Mouse (Mus musculus): Measurements from ENCODE around the gene Mob3b. TPM values are rescaled to one million over a fixed set of nuclear protein-coding genes. Genes with fewer than 3 reads are reported as not detected.

Mob3b gene
- polyA plus RNA-seq, 1 experiment from 2014 or later, result 4.6 TPM

DNA sequence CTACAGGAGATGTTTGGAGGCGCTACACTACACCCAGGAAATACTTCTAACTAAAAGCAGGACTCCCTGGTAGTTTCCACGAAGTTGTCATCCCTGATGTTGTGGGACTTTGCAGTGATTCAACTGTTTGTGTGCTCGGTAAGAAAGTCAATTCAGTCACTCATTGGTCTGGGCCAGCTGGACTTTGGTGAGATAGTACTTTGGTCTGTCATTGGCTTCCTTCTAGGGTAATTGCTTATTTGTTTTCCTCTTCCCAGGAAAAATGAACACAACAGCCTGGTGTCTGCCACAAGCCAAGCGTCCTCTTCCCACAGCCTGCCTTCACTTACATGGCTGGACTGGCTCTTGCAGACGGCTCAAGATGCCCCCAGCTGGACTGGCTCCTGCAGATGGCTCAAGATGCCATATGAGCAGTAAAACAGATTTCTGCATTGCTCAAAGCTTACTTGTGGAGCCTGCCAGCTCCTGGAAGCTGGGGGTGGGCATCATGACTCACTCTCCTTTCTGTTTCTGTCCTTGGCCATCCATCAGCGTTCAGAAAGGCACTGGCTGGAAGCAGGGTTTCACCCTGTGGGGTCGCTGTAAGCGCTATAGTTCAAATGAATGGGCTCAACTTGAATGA lies 190.8 kb downstream of the Mob3b start:
- ATAC-seq (no peak), DNase-seq (ENCODE audit: low spot score) (no peak)

DNA sequence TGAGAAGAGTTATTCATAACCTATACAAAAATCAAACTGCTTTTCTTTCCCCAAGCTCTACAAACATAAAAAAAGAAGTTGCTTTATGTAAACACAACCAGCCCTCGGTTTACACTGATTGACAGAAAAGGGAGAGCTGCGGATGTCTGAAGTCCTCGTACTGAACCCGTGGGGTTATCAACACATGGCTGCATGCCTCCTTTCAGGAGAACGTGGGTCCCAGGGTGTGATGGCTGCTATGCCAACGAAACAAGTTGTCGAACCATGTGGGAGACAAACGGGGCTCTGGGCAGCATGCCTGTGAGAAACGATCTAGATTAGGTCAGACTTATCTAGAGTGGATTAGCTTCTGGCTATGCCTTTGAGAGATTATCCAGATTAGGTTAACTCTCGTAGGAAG lies 192.4 kb downstream of the Mob3b start:
- Histone ChIP-seq H3K4me1 (ENCODE audit: control insufficient read depth, insufficient read depth, low read length) (no peaks in the 10 kb centered on the region), H3K27me3 (replicated peaks; ENCODE audit: control insufficient read depth, insufficient read depth, low read length) (no peaks in the 10 kb centered on the region), H3K4me3 (ENCODE audit: low read depth, low read length) (no peak overlapping the region), H3K36me3 (ENCODE audit: control insufficient read depth, insufficient read depth, low read length) (no peaks in the 10 kb centered on the region), H3K4me2 (ENCODE audit: low read length) (no peak overlapping the region), H3K9me3 (replicated peaks; ENCODE audit: control insufficient read depth, low read length) (no peaks in the 10 kb centered on the region), H3K27ac (ENCODE audit: low read depth, low read length) (no peak overlapping the region), H3K9ac (ENCODE audit: low read length) (no peak overlapping the region)
- no peak; the same call in 1 of the 2 replicates for ATAC-seq
- WGBS, result 53% methylated on average over 10 of the region's 10 CpGs
- no peak for DNase-seq (ENCODE audit: low spot score)

More for the DNA sequence above, 190.8 kb downstream of the Mob3b start:
- no peaks in the 10 kb centered on the region for H3K36me3 ChIP-seq (ENCODE audit: control insufficient read depth, insufficient read depth, low read length)
- no peak overlapping the region for H3K4me2 ChIP-seq (ENCODE audit: low read length)
- no peak overlapping the region for H3K4me3 ChIP-seq (ENCODE audit: low read depth, low read length)
- H3K27me3 ChIP-seq (replicated peaks; ENCODE audit: control insufficient read depth, insufficient read depth, low read length), result no peaks in the 10 kb centered on the region
- no peaks in the 10 kb centered on the region for H3K9me3 ChIP-seq (replicated peaks; ENCODE audit: control insufficient read depth, low read length)
- no peak overlapping the region for H3K27ac ChIP-seq (ENCODE audit: low read depth, low read length)
- no peak overlapping the region for H3K9ac ChIP-seq (ENCODE audit: low read length)
- no peaks in the 10 kb centered on the region for H3K4me1 ChIP-seq (ENCODE audit: control insufficient read depth, insufficient read depth, low read length)
- WGBS, result 79% methylated on average over 8 of the region's 8 CpGs

GRCm38 (mm10) chr4:34963999-34964398 lies 193.3 kb downstream of the Mob3b start:
- Histone ChIP-seq H3K36me3 (ENCODE audit: control insufficient read depth, insufficient read depth, low read length) (no peaks in the 10 kb centered on the region), H3K9me3 (replicated peaks; ENCODE audit: control insufficient read depth, low read length) (no peaks in the 10 kb centered on the region), H3K4me3 (ENCODE audit: low read depth, low read length) (no peak overlapping the region), H3K9ac (ENCODE audit: low read length) (no peak overlapping the region), H3K27me3 (replicated peaks; ENCODE audit: control insufficient read depth, insufficient read depth, low read length) (no peaks in the 10 kb centered on the region), H3K4me2 (ENCODE audit: low read length) (no peak overlapping the region), H3K27ac (ENCODE audit: low read depth, low read length) (no peak overlapping the region), H3K4me1 (ENCODE audit: control insufficient read depth, insufficient read depth, low read length) (no peaks in the 10 kb centered on the region)
- no peak for ATAC-seq
- no peak for DNase-seq (ENCODE audit: low spot score)
- 88% methylated on average over 13 of the region's 13 CpGs for WGBS

GRCm38 (mm10) chr4:34960781-34961560 lies 196.3 kb downstream of the Mob3b start:
- Histone ChIP-seq H3K27ac (ENCODE audit: low read depth, low read length) (no peak overlapping the region), H3K9ac (ENCODE audit: low read length) (no peak overlapping the region), H3K4me2 (ENCODE audit: low read length) (no peak overlapping the region), H3K36me3 (ENCODE audit: control insufficient read depth, insufficient read depth, low read length) (no peaks in the 10 kb centered on the region), H3K4me1 (ENCODE audit: control insufficient read depth, insufficient read depth, low read length) (no peaks in the 10 kb centered on the region), H3K27me3 (replicated peaks; ENCODE audit: control insufficient read depth, insufficient read depth, low read length) (no peaks in the 10 kb centered on the region), H3K9me3 (replicated peaks; ENCODE audit: control insufficient read depth, low read length) (no peaks in the 10 kb centered on the region), H3K4me3 (ENCODE audit: low read depth, low read length) (no peak overlapping the region)
- 79% methylated on average over 15 of the region's 15 CpGs for WGBS
- peak; percentile 42; the same call in 1 of the 2 replicates for ATAC-seq
- peak; percentile 60 for DNase-seq (ENCODE audit: low spot score)

DNA sequence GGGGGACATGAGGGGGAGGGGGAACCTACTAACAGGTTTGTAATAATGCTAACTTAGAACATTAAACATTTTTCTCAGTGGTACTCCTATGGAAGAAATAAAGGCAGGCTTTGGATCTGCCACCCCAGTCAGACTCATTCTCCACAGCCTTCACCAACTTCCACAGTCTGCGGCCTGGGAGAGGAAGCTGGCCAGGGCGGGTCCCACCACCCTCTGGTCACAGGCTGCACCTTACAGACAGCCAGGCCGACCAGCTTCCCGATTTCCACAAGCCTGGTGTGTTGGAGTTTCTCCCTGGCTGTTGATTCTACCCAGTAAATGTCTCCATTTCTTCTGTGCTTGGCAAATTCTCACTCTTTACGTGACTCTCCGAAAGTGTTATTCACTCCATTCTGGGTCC lies 197.8 kb downstream of the Mob3b start:
- no peak overlapping the region for H3K4me3 ChIP-seq (ENCODE audit: low read depth, low read length)
- H3K27me3 ChIP-seq (replicated peaks; ENCODE audit: control insufficient read depth, insufficient read depth, low read length), result no peaks in the 10 kb centered on the region
- no peak overlapping the region for H3K9ac ChIP-seq (ENCODE audit: low read length)
- DNase-seq (ENCODE audit: low spot score) (no peak), ATAC-seq (no peak)
- H3K27ac ChIP-seq (ENCODE audit: low read depth, low read length), result no peak overlapping the region
- no peaks in the 10 kb centered on the region for H3K4me1 ChIP-seq (ENCODE audit: control insufficient read depth, insufficient read depth, low read length)
- H3K9me3 ChIP-seq (replicated peaks; ENCODE audit: control insufficient read depth, low read length), result no peaks in the 10 kb centered on the region
- WGBS, result 91% methylated on average over 6 of the region's 6 CpGs
- no peak overlapping the region for H3K4me2 ChIP-seq (ENCODE audit: low read length)
- H3K36me3 ChIP-seq (ENCODE audit: control insufficient read depth, insufficient read depth, low read length), result no peaks in the 10 kb centered on the region

GRCm38 (mm10) chr4:34958155-34959028 lies 198.9 kb downstream of the Mob3b start:
- DNase-seq (ENCODE audit: low spot score), result peak; percentile 79
- no peaks in the 10 kb centered on the region for H3K4me1 ChIP-seq (ENCODE audit: control insufficient read depth, insufficient read depth, low read length)
- WGBS, result 43% methylated on average over 12 of the region's 12 CpGs
- H3K27ac ChIP-seq (ENCODE audit: low read depth, low read length), result no peak overlapping the region
- H3K4me3 ChIP-seq (ENCODE audit: low read depth, low read length), result no peak overlapping the region
- H3K27me3 ChIP-seq (replicated peaks; ENCODE audit: control insufficient read depth, insufficient read depth, low read length), result no peaks in the 10 kb centered on the region
- H3K9ac ChIP-seq (ENCODE audit: low read length), result no peak overlapping the region
- H3K4me2 ChIP-seq (ENCODE audit: low read length), result no peak overlapping the region
- H3K9me3 ChIP-seq (replicated peaks; ENCODE audit: control insufficient read depth, low read length), result no peaks in the 10 kb centered on the region
- no peaks in the 10 kb centered on the region for H3K36me3 ChIP-seq (ENCODE audit: control insufficient read depth, insufficient read depth, low read length)
- ATAC-seq, result peak; percentile 78

DNA sequence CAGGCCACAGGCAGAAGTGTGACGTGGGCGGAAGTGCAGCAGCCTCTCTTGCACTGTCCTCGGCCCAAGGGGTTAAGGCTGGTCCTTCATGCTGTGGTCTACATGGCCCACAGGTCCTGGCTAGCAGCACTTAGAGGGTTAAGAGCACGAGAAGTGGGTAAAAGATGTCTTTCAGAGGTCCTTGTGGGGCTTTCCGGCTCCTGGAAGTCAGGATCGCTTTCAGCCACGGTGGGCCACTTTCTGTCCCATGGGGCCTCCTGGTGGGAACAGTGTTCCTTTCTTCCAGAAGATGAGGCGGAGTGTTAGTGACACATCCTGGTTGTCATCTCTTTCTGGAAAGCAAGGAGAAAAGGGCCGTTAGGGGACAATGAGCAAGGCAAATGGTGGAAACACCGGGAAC lies 203.6 kb downstream of the Mob3b start:
- no peaks in the 10 kb centered on the region for H3K9me3 ChIP-seq (replicated peaks; ENCODE audit: control insufficient read depth, low read length)
- no peak overlapping the region for H3K4me3 ChIP-seq (ENCODE audit: low read depth, low read length)
- H3K9ac ChIP-seq (ENCODE audit: low read length), result no peak overlapping the region
- ATAC-seq (no peak), DNase-seq (ENCODE audit: low spot score) (no peak)
- no peaks in the 10 kb centered on the region for H3K4me1 ChIP-seq (ENCODE audit: control insufficient read depth, insufficient read depth, low read length)
- no peak overlapping the region for H3K4me2 ChIP-seq (ENCODE audit: low read length)
- WGBS, result 87% methylated on average over 10 of the region's 10 CpGs
- H3K27ac ChIP-seq (ENCODE audit: low read depth, low read length), result no peak overlapping the region
- H3K27me3 ChIP-seq (replicated peaks; ENCODE audit: control insufficient read depth, insufficient read depth, low read length), result no peaks in the 10 kb centered on the region
- H3K36me3 ChIP-seq (ENCODE audit: control insufficient read depth, insufficient read depth, low read length), result no peaks in the 10 kb centered on the region

DNA sequence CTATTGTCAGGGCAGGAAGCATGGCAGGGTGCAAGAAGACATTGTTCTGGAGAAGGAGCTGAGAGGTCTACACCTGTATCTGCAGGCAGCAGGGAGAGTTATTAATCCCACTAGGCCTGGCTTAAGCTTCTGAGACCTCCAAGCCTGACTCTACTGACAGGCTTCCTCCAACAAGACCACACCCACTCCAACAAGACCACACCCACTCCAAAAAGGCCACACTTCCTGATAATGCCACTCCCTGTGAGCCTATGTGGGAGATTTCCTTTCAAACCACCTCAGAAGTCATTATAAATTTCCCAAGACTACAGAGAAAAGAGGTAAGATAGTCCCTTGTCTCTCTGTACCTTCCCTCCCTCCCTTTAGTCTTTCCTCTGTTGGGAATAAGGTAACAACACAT lies 210.1 kb downstream of the Mob3b start:
- ATAC-seq (no peak), DNase-seq (ENCODE audit: low spot score) (no peak)
- H3K4me3 ChIP-seq (ENCODE audit: low read depth, low read length), result no peak overlapping the region
- no peaks in the 10 kb centered on the region for H3K4me1 ChIP-seq (ENCODE audit: control insufficient read depth, insufficient read depth, low read length)
- no peaks in the 10 kb centered on the region for H3K27me3 ChIP-seq (replicated peaks; ENCODE audit: control insufficient read depth, insufficient read depth, low read length)
- H3K36me3 ChIP-seq (ENCODE audit: control insufficient read depth, insufficient read depth, low read length), result no peaks in the 10 kb centered on the region
- no peak overlapping the region for H3K4me2 ChIP-seq (ENCODE audit: low read length)
- H3K9me3 ChIP-seq (replicated peaks; ENCODE audit: control insufficient read depth, low read length), result no peaks in the 10 kb centered on the region
- no peak overlapping the region for H3K27ac ChIP-seq (ENCODE audit: low read depth, low read length)
- H3K9ac ChIP-seq (ENCODE audit: low read length), result no peak overlapping the region
